Mouse (Mus musculus): ENCODE data around the gene Aplp2.

Gene Aplp2

GRCm38 (mm10) chr9:31211690-31212499 is at the start of gene Aplp2:
Aplp2 (minus strand) TSS chr9:31211815.
- DNase-seq, result peak; percentile 98

GRCm38 (mm10) chr9:31260219-31260618 is 48.6 kb upstream of the Aplp2 start:
- no peak for DNase-seq

GRCm38 (mm10) chr9:31258237-31258636 is 46.6 kb upstream of the Aplp2 start:
- no peak for DNase-seq

GRCm38 (mm10) chr9:31255953-31256352 is 44.3 kb upstream of the Aplp2 start:
- DNase-seq, result no peak

GRCm38 (mm10) chr9:31254697-31255004 is 43.0 kb upstream of the Aplp2 start:
- no peak for DNase-seq

- DNase-seq, result no peak
Observed at GRCm38 (mm10) chr9:31253866-31254696, 42.5 kb upstream of the Aplp2 start.

GRCm38 (mm10) chr9:31253311-31253734 is 41.7 kb upstream of the Aplp2 start:
- DNase-seq, result no peak

GRCm38 (mm10) chr9:31252182-31252799 is 40.7 kb upstream of the Aplp2 start:
- no peak for DNase-seq

- DNase-seq, result no peak
Observed at GRCm38 (mm10) chr9:31247447-31248220, 36.0 kb upstream of the Aplp2 start.

GRCm38 (mm10) chr9:31246421-31246820 is 34.8 kb upstream of the Aplp2 start:
- no peak for DNase-seq

- DNase-seq, result no peak
Observed at GRCm38 (mm10) chr9:31245006-31245405, 33.4 kb upstream of the Aplp2 start.

- no peak for DNase-seq
Observed at GRCm38 (mm10) chr9:31243939-31244333, 32.3 kb upstream of the Aplp2 start.

- DNase-seq, result no peak
Observed at GRCm38 (mm10) chr9:31243306-31243938, 31.8 kb upstream of the Aplp2 start.

GRCm38 (mm10) chr9:31241208-31241699 is 29.6 kb upstream of the Aplp2 start:
- no peak for DNase-seq

- DNase-seq, result no peak
Observed at GRCm38 (mm10) chr9:31240522-31241207, 29.1 kb upstream of the Aplp2 start.

GRCm38 (mm10) chr9:31239551-31239950 is 27.9 kb upstream of the Aplp2 start:
- DNase-seq, result no peak

GRCm38 (mm10) chr9:31238526-31238925 is 26.9 kb upstream of the Aplp2 start:
- DNase-seq, result no peak

- no peak for DNase-seq
Observed at GRCm38 (mm10) chr9:31236079-31236478, 24.5 kb upstream of the Aplp2 start.

GRCm38 (mm10) chr9:31235489-31235888 is 23.9 kb upstream of the Aplp2 start:
- no peak for DNase-seq

- DNase-seq, result no peak
Observed at GRCm38 (mm10) chr9:31235030-31235429, 23.4 kb upstream of the Aplp2 start.

GRCm38 (mm10) chr9:31226541-31226940 is 14.9 kb upstream of the Aplp2 start:
- no peak for DNase-seq

GRCm38 (mm10) chr9:31225808-31226207 is 14.2 kb upstream of the Aplp2 start:
- peak; percentile 70 for DNase-seq

Measured in right cerebral cortex, adult 18-20 months (tissue).